12 mouse cellular contexts compared by ENCODE assay signal in genomic region chr8:94914256-94914655, GRCm38 (mm10). TPM values are rescaled to one million over a fixed set of nuclear protein-coding genes. Genes with fewer than 3 reads are reported as not detected.
DNase-seq lines count a peak whose midpoint lies in the region; ATAC-seq and TF ChIP-seq lines count a peak whose summit lies in the region.
"Had no signal": no experiment of that assay in that cellular context is flagged by ENCODE, and none has a peak within 500 bp of the region (broad histone marks: within the 10 kb centered on the region; RNA-seq: fewer than 3 reads in every experiment).

No protein-coding gene starts in this region.

- TF ChIP-seq CTCF in gastrocnemius, adult 2 months (IDR thresholded peaks at IDR 0.05): no peak

- peaks cover 38% of the 10 kb centered on the region for H3K36me3 ChIP-seq in kidney, embryonic 15.5 days
- H3K36me3 ChIP-seq in embryonic facial prominence, embryonic 15.5 days: peaks cover 24% of the 10 kb centered on the region
- H3K36me3 ChIP-seq in limb, embryonic 14.5 days (ENCODE audit: control insufficient read depth, insufficient read depth, low read length): peaks cover 43% of the 10 kb centered on the region
- H3K36me3 ChIP-seq: liver, embryonic 15.5 days had no signal

- TF ChIP-seq POLR2A in limb, embryonic 14.5 days (IDR thresholded peaks at IDR 0.05; ENCODE audit: borderline replicate concordance, extremely low read depth, insufficient read depth, insufficient read length): no peak

- peak overlapping the region; percentile 79; the same call in 1 of the 2 replicates for H3K27ac ChIP-seq in gastrocnemius, adult 2 months
- no peak overlapping the region for H3K27ac ChIP-seq in kidney, embryonic 15.5 days
- no peak overlapping the region for H3K27ac ChIP-seq in embryonic facial prominence, embryonic 15.5 days (replicated peaks)
- no peak overlapping the region; the same call in 1 of the 2 replicates for H3K27ac ChIP-seq in limb, embryonic 14.5 days (replicated peaks; ENCODE audit: low read depth, low read length)
- H3K27ac ChIP-seq: kidney, postnatal 0 days; liver, embryonic 15.5 days had no signal

- peaks cover 27% of the 10 kb centered on the region for H3K27me3 ChIP-seq in kidney, embryonic 15.5 days
- H3K27me3 ChIP-seq in embryonic facial prominence, embryonic 15.5 days: no peaks in the 10 kb centered on the region
- H3K27me3 ChIP-seq in limb, embryonic 14.5 days (ENCODE audit: control insufficient read depth, insufficient read depth, low read length): no peaks in the 10 kb centered on the region

- no peak for DNase-seq in gastrocnemius, adult 2 months
- DNase-seq in gastrocnemius, postnatal 36 days: no peak
- DNase-seq in kidney, postnatal 14 days: no peak
- no peak for DNase-seq in limb, embryonic 14.5 days (ENCODE audit: low spot score)
- no peak for DNase-seq in right cerebral cortex, postnatal 10 days (ENCODE audit: low spot score in 2 of 2)

- no peak overlapping the region for H3K9ac ChIP-seq in kidney, embryonic 15.5 days
- no peak overlapping the region for H3K9ac ChIP-seq in embryonic facial prominence, embryonic 15.5 days
- H3K9ac ChIP-seq in limb, embryonic 14.5 days (ENCODE audit: low read depth, low read length, severe bottlenecking): no peak overlapping the region
- H3K9ac ChIP-seq: liver, embryonic 15.5 days had no signal

- ATAC-seq in kidney, embryonic 15.5 days (replicated peaks; ENCODE audit: low FRiP score): no peak
- no peak for ATAC-seq in embryonic facial prominence, embryonic 15.5 days (ENCODE audit: insufficient number of reproducible peaks, low FRiP score, low TSS enrichment, low read depth)
- ATAC-seq in limb, embryonic 14.5 days (ENCODE audit: low FRiP score, low read depth): no peak
- ATAC-seq in megakaryocyte-erythroid progenitor cell, adult 5-6 weeks (replicated peaks; ENCODE audit: low FRiP score, low TSS enrichment, poor library complexity, severe bottlenecking): no peak

- H3K4me1 ChIP-seq in kidney, embryonic 15.5 days: peaks cover 58% of the 10 kb centered on the region
- peaks cover 50% of the 10 kb centered on the region for H3K4me1 ChIP-seq in embryonic facial prominence, embryonic 15.5 days
- H3K4me1 ChIP-seq in limb, embryonic 14.5 days (ENCODE audit: control insufficient read depth, insufficient read depth, low read length): peaks cover 43% of the 10 kb centered on the region

- H3K9me3 ChIP-seq in kidney, embryonic 15.5 days (replicated peaks): no peaks in the 10 kb centered on the region
- no peaks in the 10 kb centered on the region for H3K9me3 ChIP-seq in embryonic facial prominence, embryonic 15.5 days (replicated peaks)
- no peaks in the 10 kb centered on the region for H3K9me3 ChIP-seq in limb, embryonic 14.5 days (ENCODE audit: control insufficient read depth, low read length)
- H3K9me3 ChIP-seq: liver, embryonic 15.5 days had no signal

- H3K4me3 ChIP-seq in gastrocnemius, adult 2 months: no peak overlapping the region
- no peak overlapping the region for H3K4me3 ChIP-seq in kidney, embryonic 15.5 days (replicated peaks)
- 0 out of 2 replicates have a peak overlapping the region, but pooled peaks have one; percentile 18 for H3K4me3 ChIP-seq in embryonic facial prominence, embryonic 15.5 days (replicated peaks)
- H3K4me3 ChIP-seq in limb, embryonic 14.5 days (replicated peaks; ENCODE audit: low read length): peak overlapping the region; percentile 0; the same call in 1 of the 2 replicates
- H3K4me3 ChIP-seq: liver, embryonic 15.5 days had no signal

- intact Hi-C loops in gastrocnemius, adult 2 months (cut with DNase I): no loop called here
- intact Hi-C loops in gastrocnemius, postnatal 36 days (cut with DNase I): loop anchor here (5.0 kb wide), 1 partner anchor 92 kb away; no protein-coding TSS in a partner anchor

- 84% methylated on average over 6 of the region's 6 CpGs for WGBS in kidney, embryonic 15.5 days
- WGBS in embryonic facial prominence, embryonic 15.5 days: 48% methylated on average over 6 of the region's 6 CpGs
- 60% methylated on average over 6 of the region's 6 CpGs for WGBS in limb, embryonic 14.5 days

- 0 out of 2 replicates have a peak overlapping the region, but pooled peaks have one; percentile 8 for H3K4me2 ChIP-seq in kidney, embryonic 15.5 days
- peak overlapping the region; percentile 42 for H3K4me2 ChIP-seq in embryonic facial prominence, embryonic 15.5 days (replicated peaks)
- peak overlapping the region; percentile 51 for H3K4me2 ChIP-seq in limb, embryonic 14.5 days (replicated peaks; ENCODE audit: low read depth, low read length, severe bottlenecking)

RNA-seq across cellular contexts. Expression of gene Ccdc102a, which starts 3.6 kb away (rescaled TPM):
- total RNA-seq in gastrocnemius, adult 2 months (2021): 1 to 10 TPM; 3.0 to 3.8 TPM
- 1 to 10 TPM; 3.3 to 3.8 TPM for total RNA-seq in gastrocnemius, postnatal 36 days (2021)
- 21.6 and 24.1 TPM in 2 replicates for polyA plus RNA-seq in kidney, embryonic 15.5 days (2015; fragmentation: Nextera tagmentation; extraction: Ambion mirVana)
- polyA plus RNA-seq in embryonic facial prominence, embryonic 15.5 days (2015; fragmentation: Nextera tagmentation; extraction: Ambion mirVana): 42.3 and 44.6 TPM in 2 replicates
- polyA plus RNA-seq in limb, embryonic 14.5 days (2012; rRNA removed): 60.1 and 60.7 TPM in 2 replicates
- polyA plus RNA-seq in limb, embryonic 14.5 days (2014; fragmentation: Nextera tagmentation; extraction: Ambion mirVana): 52.9 and 66.3 TPM in 2 replicates
- total RNA-seq in megakaryocyte-erythroid progenitor cell, adult 5-6 weeks (2014; fragmentation: Nextera tagmentation): not detected in 2 replicates
- total RNA-seq in megakaryocyte-erythroid progenitor cell, adult 5-6 weeks (2017): 0.85 and 1.1 TPM in 2 replicates

RNA-seq across cellular contexts. Expression of gene Adgrg5, which starts 9.2 kb away (rescaled TPM):
- under 1 TPM in 1 of 2 experiments, not detected in 1; 0.28 TPM for total RNA-seq in gastrocnemius, adult 2 months (2021)
- not detected for total RNA-seq in gastrocnemius, postnatal 36 days (2021)
- 0.05 and 0.13 TPM in 2 replicates for polyA plus RNA-seq in kidney, embryonic 15.5 days (2015; fragmentation: Nextera tagmentation; extraction: Ambion mirVana)
- polyA plus RNA-seq in embryonic facial prominence, embryonic 15.5 days (2015; fragmentation: Nextera tagmentation; extraction: Ambion mirVana): 0.07 and 0.08 TPM in 2 replicates
- 0.45 and 0.90 TPM in 2 replicates for polyA plus RNA-seq in limb, embryonic 14.5 days (2012; rRNA removed)
- polyA plus RNA-seq in limb, embryonic 14.5 days (2014; fragmentation: Nextera tagmentation; extraction: Ambion mirVana): 0.23 and 0.33 TPM in 2 replicates
- 0.69 and 1.4 TPM in 2 replicates for total RNA-seq in megakaryocyte-erythroid progenitor cell, adult 5-6 weeks (2014; fragmentation: Nextera tagmentation)
- 0.30 and 1.8 TPM in 2 replicates for total RNA-seq in megakaryocyte-erythroid progenitor cell, adult 5-6 weeks (2017)
- total RNA-seq: left cerebral cortex, postnatal 25 days had no signal
- polyA plus RNA-seq: forebrain, embryonic 16.5 days; kidney, postnatal 0 days had no signal

RNA-seq across cellular contexts. Expression of gene Dok4, which starts 38.1 kb away (rescaled TPM):
- total RNA-seq in gastrocnemius, adult 2 months (2021): 1 to 10 TPM; 2.7 to 6.1 TPM
- 1 to 10 TPM; 2.6 to 4.9 TPM for total RNA-seq in gastrocnemius, postnatal 36 days (2021)
- polyA plus RNA-seq in kidney, embryonic 15.5 days (2015; fragmentation: Nextera tagmentation; extraction: Ambion mirVana): 27.0 and 32.8 TPM in 2 replicates
- polyA plus RNA-seq in embryonic facial prominence, embryonic 15.5 days (2015; fragmentation: Nextera tagmentation; extraction: Ambion mirVana): 31.0 and 31.1 TPM in 2 replicates
- polyA plus RNA-seq in limb, embryonic 14.5 days (2012; rRNA removed): 29.1 and 35.8 TPM in 2 replicates
- polyA plus RNA-seq in limb, embryonic 14.5 days (2014; fragmentation: Nextera tagmentation; extraction: Ambion mirVana): 23.3 and 26.9 TPM in 2 replicates
- total RNA-seq in megakaryocyte-erythroid progenitor cell, adult 5-6 weeks (2014; fragmentation: Nextera tagmentation): 1.2 TPM in 1 of 2 replicates, not detected in the other
- total RNA-seq in megakaryocyte-erythroid progenitor cell, adult 5-6 weeks (2017): 1.6 TPM in 1 of 2 replicates, not detected in the other

RNA-seq across cellular contexts. Expression of gene Polr2c, which starts 57.0 kb away (rescaled TPM):
- 10 to 100 TPM; 47.3 to 49.8 TPM for total RNA-seq in gastrocnemius, adult 2 months (2021)
- 10 to 100 TPM; 34.3 to 44.5 TPM for total RNA-seq in gastrocnemius, postnatal 36 days (2021)
- polyA plus RNA-seq in kidney, embryonic 15.5 days (2015; fragmentation: Nextera tagmentation; extraction: Ambion mirVana): 155 and 157 TPM in 2 replicates
- polyA plus RNA-seq in embryonic facial prominence, embryonic 15.5 days (2015; fragmentation: Nextera tagmentation; extraction: Ambion mirVana): 132 and 135 TPM in 2 replicates
- polyA plus RNA-seq in limb, embryonic 14.5 days (2012; rRNA removed): 129 and 135 TPM in 2 replicates
- 135 and 140 TPM in 2 replicates for polyA plus RNA-seq in limb, embryonic 14.5 days (2014; fragmentation: Nextera tagmentation; extraction: Ambion mirVana)
- 62.4 and 91.6 TPM in 2 replicates for total RNA-seq in megakaryocyte-erythroid progenitor cell, adult 5-6 weeks (2014; fragmentation: Nextera tagmentation)
- 49.2 and 93.1 TPM in 2 replicates for total RNA-seq in megakaryocyte-erythroid progenitor cell, adult 5-6 weeks (2017)

Comparison
In these comparisons a context has a peak if more than half of its experiments do, and no peak if none do; other contexts are left out.
1. H3K4me3 ChIP-seq: peak in embryonic facial prominence, embryonic 15.5 days (single experiment) and limb, embryonic 14.5 days (single experiment); none in gastrocnemius, adult 2 months (single experiment) and kidney, embryonic 15.5 days (single experiment).
2. Peak in every context shown above with its lines, with median percentiles within 50 percentile points of each other: H3K4me2 ChIP-seq.